Mouse (Mus musculus): Measurements from ENCODE around the gene Itgb2.

DNA sequence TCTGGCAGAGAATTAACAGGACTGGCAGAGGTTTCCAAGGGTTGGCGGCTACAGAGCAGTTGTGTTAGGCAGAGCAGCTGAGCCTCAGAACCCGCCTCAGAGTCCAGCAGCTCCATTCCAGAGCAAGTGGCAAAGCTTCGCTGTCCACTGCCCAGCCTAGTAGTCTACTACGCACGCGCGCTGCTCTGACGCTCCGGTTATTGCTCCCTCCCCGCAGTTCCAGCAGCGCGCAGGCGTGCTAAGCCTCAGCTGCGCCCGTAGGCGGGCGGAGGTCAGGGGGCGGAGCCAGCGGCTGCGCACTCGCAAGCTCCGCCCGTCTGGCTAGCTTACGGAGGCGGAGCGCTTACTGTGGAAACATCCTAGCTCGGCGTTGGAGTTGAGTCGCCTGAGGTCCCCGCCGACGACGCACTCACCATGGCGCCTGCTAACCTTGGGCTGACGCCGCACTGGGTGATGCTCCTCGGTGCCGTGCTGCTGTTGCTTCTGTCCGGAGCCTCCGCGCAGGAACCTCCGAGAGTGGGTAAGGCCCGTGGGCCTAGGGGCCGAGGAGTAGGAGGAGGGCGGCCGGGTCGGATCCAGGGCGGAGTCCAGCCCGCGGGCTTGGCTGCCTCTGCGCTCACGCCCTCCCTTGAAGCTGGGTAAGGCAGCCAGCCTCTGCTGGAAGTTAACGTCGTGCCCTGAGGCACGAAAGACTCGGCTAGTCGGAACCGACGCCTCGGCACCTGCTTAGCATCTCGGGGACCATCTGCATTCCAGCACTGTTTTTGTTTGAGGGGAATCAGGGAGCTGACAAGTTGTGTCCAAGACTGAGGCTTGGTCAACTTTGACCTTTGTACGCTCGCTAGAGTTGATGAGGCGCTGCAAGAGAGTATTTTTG lies 51.6 kb downstream of the Itgb2 start, which contains the start of gene Pttg1ip:
- TF ChIP-seq CTCF (IDR thresholded peaks at IDR 0.05; ENCODE audit: low read depth, low read length) (no peak), POLR2A (IDR thresholded peaks at IDR 0.05; ENCODE audit: borderline replicate concordance, low read depth, low read length) (peak; percentile 82)

All from bone marrow macrophage, adult 2 months (primary cell).